Mouse (Mus musculus): Measurements from ENCODE around the gene Stard9. TPM values are rescaled to one million over a fixed set of nuclear protein-coding genes. Genes with fewer than 3 reads are reported as not detected.

Stard9 gene
- polyA plus RNA-seq, 1 experiment, result 17.9 TPM

GRCm38 (mm10) chr2:120631957-120632356 lies 3.0 kb downstream of the Stard9 start:
- Histone ChIP-seq H3K4me3 (replicated peaks; ENCODE audit: insufficient read depth, low read depth, low read length) (no peak overlapping the region), H3K4me1 (ENCODE audit: control insufficient read depth, insufficient read depth, low read length) (no peaks in the 10 kb centered on the region), H3K27ac (ENCODE audit: insufficient read depth, low read length) (no peak overlapping the region), H3K27me3 (ENCODE audit: control insufficient read depth, insufficient read depth, low read length) (no peaks in the 10 kb centered on the region)
- TF ChIP-seq CTCF (IDR thresholded peaks at IDR 0.05; ENCODE audit: borderline replicate concordance, insufficient read depth, low read depth, low read length) (no peak), POLR2A (IDR thresholded peaks at IDR 0.05; ENCODE audit: borderline replicate concordance, insufficient read depth, low read length) (no peak)
- no peak for DNase-seq
- WGBS, result 53% methylated on average over 4 of the region's 4 CpGs

- Histone ChIP-seq H3K27me3 (ENCODE audit: control insufficient read depth, insufficient read depth, low read length) (no peaks in the 10 kb centered on the region), H3K27ac (ENCODE audit: insufficient read depth, low read length) (no peak overlapping the region), H3K4me3 (replicated peaks; ENCODE audit: insufficient read depth, low read depth, low read length) (no peak overlapping the region), H3K4me1 (ENCODE audit: control insufficient read depth, insufficient read depth, low read length) (no peaks in the 10 kb centered on the region)
- 90% methylated on average over 8 of the region's 8 CpGs for WGBS
- no peak for TF ChIP-seq CTCF (IDR thresholded peaks at IDR 0.05; ENCODE audit: borderline replicate concordance, insufficient read depth, low read depth, low read length)
- no peak for TF ChIP-seq POLR2A (IDR thresholded peaks at IDR 0.05; ENCODE audit: borderline replicate concordance, insufficient read depth, low read length)
- no peak for DNase-seq
Measured at GRCm38 (mm10) chr2:120640835-120641234, 11.9 kb downstream of the Stard9 start.

GRCm38 (mm10) chr2:120643836-120644235 lies 14.9 kb downstream of the Stard9 start:
- Histone ChIP-seq H3K4me3 (replicated peaks; ENCODE audit: insufficient read depth, low read depth, low read length) (no peak overlapping the region), H3K27ac (ENCODE audit: insufficient read depth, low read length) (no peak overlapping the region), H3K27me3 (ENCODE audit: control insufficient read depth, insufficient read depth, low read length) (no peaks in the 10 kb centered on the region), H3K4me1 (ENCODE audit: control insufficient read depth, insufficient read depth, low read length) (no peaks in the 10 kb centered on the region)
- DNase-seq, result no peak
- 14% methylated on average over 7 of the region's 7 CpGs for WGBS
- no peak for TF ChIP-seq POLR2A (IDR thresholded peaks at IDR 0.05; ENCODE audit: borderline replicate concordance, insufficient read depth, low read length)
- no peak for TF ChIP-seq CTCF (IDR thresholded peaks at IDR 0.05; ENCODE audit: borderline replicate concordance, insufficient read depth, low read depth, low read length)

GRCm38 (mm10) chr2:120646777-120647176 lies 17.9 kb downstream of the Stard9 start:
- Histone ChIP-seq H3K4me3 (replicated peaks; ENCODE audit: insufficient read depth, low read depth, low read length) (no peak overlapping the region), H3K27me3 (ENCODE audit: control insufficient read depth, insufficient read depth, low read length) (no peaks in the 10 kb centered on the region), H3K27ac (ENCODE audit: insufficient read depth, low read length) (no peak overlapping the region), H3K4me1 (ENCODE audit: control insufficient read depth, insufficient read depth, low read length) (no peaks in the 10 kb centered on the region)
- no peak for TF ChIP-seq POLR2A (IDR thresholded peaks at IDR 0.05; ENCODE audit: borderline replicate concordance, insufficient read depth, low read length)
- TF ChIP-seq CTCF (IDR thresholded peaks at IDR 0.05; ENCODE audit: borderline replicate concordance, insufficient read depth, low read depth, low read length), result no peak
- 87% methylated on average over 4 of the region's 4 CpGs for WGBS
- DNase-seq, result no peak

GRCm38 (mm10) chr2:120652256-120652924 lies 23.5 kb downstream of the Stard9 start:
- no peak for DNase-seq
- whole genome bisulfite sequencing, result 76% methylated on average over 7 of the region's 7 CpGs
- no peaks in the 10 kb centered on the region for H3K27me3 ChIP-seq (ENCODE audit: control insufficient read depth, insufficient read depth, low read length)
- H3K27ac ChIP-seq (ENCODE audit: insufficient read depth, low read length), result no peak overlapping the region
- H3K4me3 ChIP-seq (replicated peaks; ENCODE audit: insufficient read depth, low read depth, low read length), result no peak overlapping the region
- TF ChIP-seq POLR2A (IDR thresholded peaks at IDR 0.05; ENCODE audit: borderline replicate concordance, insufficient read depth, low read length), result no peak
- TF ChIP-seq CTCF (IDR thresholded peaks at IDR 0.05; ENCODE audit: borderline replicate concordance, insufficient read depth, low read depth, low read length), result no peak
- no peaks in the 10 kb centered on the region for H3K4me1 ChIP-seq (ENCODE audit: control insufficient read depth, insufficient read depth, low read length)

GRCm38 (mm10) chr2:120652925-120653284 lies 24.0 kb downstream of the Stard9 start:
- TF ChIP-seq CTCF (IDR thresholded peaks at IDR 0.05; ENCODE audit: borderline replicate concordance, insufficient read depth, low read depth, low read length), result no peak
- Histone ChIP-seq H3K4me3 (replicated peaks; ENCODE audit: insufficient read depth, low read depth, low read length) (no peak overlapping the region), H3K27ac (ENCODE audit: insufficient read depth, low read length) (no peak overlapping the region), H3K27me3 (ENCODE audit: control insufficient read depth, insufficient read depth, low read length) (no peaks in the 10 kb centered on the region), H3K4me1 (ENCODE audit: control insufficient read depth, insufficient read depth, low read length) (no peaks in the 10 kb centered on the region)
- WGBS, result 87% methylated on average over 7 of the region's 7 CpGs
- no peak for DNase-seq

- WGBS, result 87% methylated on average over 2 of the region's 2 CpGs
Measured at GRCm38 (mm10) chr2:120654693-120655092, 25.8 kb downstream of the Stard9 start.

GRCm38 (mm10) chr2:120655905-120656304 lies 27.0 kb downstream of the Stard9 start:
- Histone ChIP-seq H3K4me3 (replicated peaks; ENCODE audit: insufficient read depth, low read depth, low read length) (no peak overlapping the region), H3K27me3 (ENCODE audit: control insufficient read depth, insufficient read depth, low read length) (no peaks in the 10 kb centered on the region), H3K4me1 (ENCODE audit: control insufficient read depth, insufficient read depth, low read length) (no peaks in the 10 kb centered on the region), H3K27ac (ENCODE audit: insufficient read depth, low read length) (no peak overlapping the region)
- 95% methylated on average over 5 of the region's 5 CpGs for WGBS
- no peak for TF ChIP-seq CTCF (IDR thresholded peaks at IDR 0.05; ENCODE audit: borderline replicate concordance, insufficient read depth, low read depth, low read length)
- TF ChIP-seq POLR2A (IDR thresholded peaks at IDR 0.05; ENCODE audit: borderline replicate concordance, insufficient read depth, low read length), result no peak
- no peak for DNase-seq

More at GRCm38 (mm10) chr2:120654693-120655092, 25.8 kb downstream of the Stard9 start:
- no peaks in the 10 kb centered on the region for H3K4me1 ChIP-seq (ENCODE audit: control insufficient read depth, insufficient read depth, low read length)
- no peak for DNase-seq
- no peak overlapping the region for H3K27ac ChIP-seq (ENCODE audit: insufficient read depth, low read length)
- TF ChIP-seq POLR2A (IDR thresholded peaks at IDR 0.05; ENCODE audit: borderline replicate concordance, insufficient read depth, low read length) (no peak), CTCF (IDR thresholded peaks at IDR 0.05; ENCODE audit: borderline replicate concordance, insufficient read depth, low read depth, low read length) (no peak)
- no peaks in the 10 kb centered on the region for H3K27me3 ChIP-seq (ENCODE audit: control insufficient read depth, insufficient read depth, low read length)
- no peak overlapping the region for H3K4me3 ChIP-seq (replicated peaks; ENCODE audit: insufficient read depth, low read depth, low read length)

Data from cerebellum, adult 2 months (tissue).